Mouse (Mus musculus): Measurements from ENCODE around the gene Hrc.

- TF ChIP-seq E2F4 (IDR thresholded peaks at IDR 0.05; ENCODE audit: insufficient read depth) (no peak), MAX (IDR thresholded peaks at IDR 0.05; ENCODE audit: low read depth) (no peak), USF1 (IDR thresholded peaks at IDR 0.05; ENCODE audit: low read depth) (no peak), POLR2A (IDR thresholded peaks at IDR 0.05; ENCODE audit: insufficient read length, low read depth) (no peak), SRF (IDR thresholded peaks at IDR 0.05; ENCODE audit: control insufficient read depth, insufficient read length, low read depth) (no peak), MYOD1 (IDR thresholded peaks at IDR 0.05; ENCODE audit: control insufficient read depth in 1 of 3, insufficient read length in 2 of 3, low read depth in 2 of 3) (no peak), TCF3 (IDR thresholded peaks at IDR 0.05; ENCODE audit: insufficient read length, low read depth) (no peak), POLR2AphosphoS2 (IDR thresholded peaks at IDR 0.05; ENCODE audit: insufficient read length, low read depth) (no peak), TCF12 (IDR thresholded peaks at IDR 0.05; ENCODE audit: insufficient read depth, poor library complexity, severe bottlenecking) (no peak), REST (IDR thresholded peaks at IDR 0.05; ENCODE audit: insufficient read depth, insufficient read length) (no peak), CEBPB (IDR thresholded peaks at IDR 0.05; ENCODE audit: insufficient read depth, poor library complexity, severe bottlenecking) (no peak), MYOG (IDR thresholded peaks at IDR 0.05; ENCODE audit: control insufficient read depth in 1 of 3, insufficient read depth in 1 of 3, insufficient read length in 2 of 3, low read depth in 2 of 3) (no peak)
Measured at GRCm38 (mm10) chr7:45312686-45313453, 22.2 kb upstream of the Hrc start.

Measured in myocyte (in vitro differentiated cells).